Mouse (Mus musculus) CH12.LX (cell line): ENCODE measurements around the gene Sgcb. TPM values are rescaled to one million over a fixed set of nuclear protein-coding genes. Genes with fewer than 3 reads are reported as not detected.

Experiments used
- DNase-seq: peaks from one replicate; pipeline ENCODE4 v3.0.0-alpha.2; 2013; ENCODE audit errors: extremely low read depth
- H3K27ac ChIP-seq: 2 replicates; pipeline ENCODE4 v1.5.1; 2012; ENCODE audit warnings: low read depth, mild to moderate bottlenecking, control low read depth, moderate library complexity; ENCODE audit not compliant: insufficient read depth
- H3K27me3 ChIP-seq: replicated peaks from 2 replicates; pipeline ENCODE3; 2012; ENCODE audit warnings: inconsistent platforms
- H3K36me3 ChIP-seq, 2 experiments: replicated peaks in 1 of 2; 2 replicates each; pipeline versions ENCODE3 to v1.6.1; 2012; ENCODE audit warnings: inconsistent platforms in 1 of 2, low read length in 1 of 2, mild to moderate bottlenecking in 1 of 2, mixed read lengths in 1 of 2, moderate library complexity in 1 of 2; ENCODE audit not compliant: control insufficient read depth in 1 of 2, insufficient read depth in 1 of 2
- H3K4me1 ChIP-seq, 2 experiments: 2 replicates each; pipeline ENCODE4 v1.6.1; 2012; ENCODE audit warnings: inconsistent platforms in 1 of 2, moderate library complexity in 1 of 2; ENCODE audit not compliant: insufficient read depth in 2 of 2, control insufficient read depth in 1 of 2
- H3K4me2 ChIP-seq: 2 replicates; pipeline ENCODE4 v1.6.1; 2012; ENCODE audit warnings: low read depth, mild to moderate bottlenecking, control low read depth; ENCODE audit not compliant: poor library complexity, insufficient read depth, severe bottlenecking
- H3K4me3 ChIP-seq, 3 experiments: fragments of 150-350 bp in 1 of 3; sonication (generic) in 1 of 3; replicated peaks in 1 of 3; 2 replicates each; pipeline versions ENCODE3 to v1.5.1; 2011 to 2012; ENCODE audit warnings: low read depth in 2 of 3, low read length in 2 of 3, mild to moderate bottlenecking in 2 of 3, moderate library complexity in 2 of 3, control low read depth in 1 of 3, improper control_type of control experiment in 1 of 3, inconsistent platforms in 1 of 3, mixed read lengths in 1 of 3; ENCODE audit not compliant: poor library complexity in 1 of 3
- H3K79me2 ChIP-seq: replicated peaks from 2 replicates; pipeline ENCODE4 v1.6.1; 2012; ENCODE audit warnings: mild to moderate bottlenecking, moderate library complexity; ENCODE audit not compliant: control insufficient read depth, poor library complexity, insufficient read depth, severe bottlenecking; ENCODE audit errors: extremely low read depth
- H3K9ac ChIP-seq: 2 replicates; pipeline ENCODE4 v1.6.1; 2012; ENCODE audit warnings: low read depth, mild to moderate bottlenecking, control low read depth, moderate library complexity; ENCODE audit not compliant: insufficient read depth
- H3K9me3 ChIP-seq: replicated peaks from 2 replicates; pipeline ENCODE3; 2012; ENCODE audit warnings: low read length, inconsistent platforms, mixed read lengths
- BHLHE40 ChIP-seq: IDR thresholded peaks from 2 replicates; pipeline ENCODE4 v1.6.1; 2011; ENCODE audit warnings: mild to moderate bottlenecking, low read depth, low read length, improper control_type of control experiment
- CHD1 ChIP-seq: IDR thresholded peaks from 2 replicates; pipeline ENCODE4 v1.6.1; 2012; ENCODE audit warnings: low read depth, low read length, improper control_type of control experiment, inconsistent platforms
- CHD2 ChIP-seq: IDR thresholded peaks from 2 replicates; pipeline ENCODE4 v1.6.1; 2011; ENCODE audit warnings: low read length, improper control_type of control experiment
- CTCF ChIP-seq, 2 experiments: IDR thresholded peaks in 1 of 2; conservative IDR thresholded peaks in 1 of 2; 2 replicates each; pipeline ENCODE4 v1.5.1; 2011 to 2012; ENCODE audit warnings: low read depth in 2 of 2, low read length in 2 of 2, improper control_type of control experiment in 1 of 2, inconsistent platforms in 1 of 2, mild to moderate bottlenecking in 1 of 2, moderate library complexity in 1 of 2
- E2F4 ChIP-seq: IDR thresholded peaks from 2 replicates; pipeline ENCODE4 v1.6.1; 2011; ENCODE audit warnings: low read depth, low read length, improper control_type of control experiment; ENCODE audit not compliant: insufficient replicate concordance
- EP300 ChIP-seq: IDR thresholded peaks from 2 replicates; pipeline ENCODE4 v1.6.1; 2011; ENCODE audit warnings: low read length, improper control_type of control experiment
- ETS1 ChIP-seq: conservative IDR thresholded peaks from 2 replicates; pipeline ENCODE4 v1.6.1; 2012; ENCODE audit warnings: low read depth, mild to moderate bottlenecking, inconsistent platforms, low read length, improper control_type of control experiment, moderate library complexity
- JUN ChIP-seq: IDR thresholded peaks from 2 replicates; pipeline ENCODE4 v1.6.1; 2011; ENCODE audit warnings: low read depth, mild to moderate bottlenecking, low read length, improper control_type of control experiment, moderate library complexity; ENCODE audit not compliant: insufficient read depth
- JUND ChIP-seq: conservative IDR thresholded peaks from 2 replicates; pipeline ENCODE4 v1.6.1; 2011; ENCODE audit warnings: low read depth, low read length, improper control_type of control experiment
- KAT2A ChIP-seq: IDR thresholded peaks from 2 replicates; pipeline ENCODE4 v1.6.1; 2012; ENCODE audit warnings: low read length, improper control_type of control experiment, inconsistent platforms; ENCODE audit not compliant: insufficient replicate concordance
- MAFK ChIP-seq: IDR thresholded peaks from 2 replicates; pipeline ENCODE4 v1.6.1; 2011; ENCODE audit warnings: low read length, improper control_type of control experiment; ENCODE audit not compliant: insufficient replicate concordance
- MAZ ChIP-seq: IDR thresholded peaks from 2 replicates; pipeline ENCODE4 v1.6.1; 2012; ENCODE audit warnings: low read depth, mild to moderate bottlenecking, inconsistent platforms, low read length, improper control_type of control experiment, moderate library complexity
- MEF2A ChIP-seq: IDR thresholded peaks from 2 replicates; pipeline ENCODE4 v1.6.1; 2014; ENCODE audit warnings: low read depth, mild to moderate bottlenecking, inconsistent platforms, low read length, improper control_type of control experiment, borderline replicate concordance
- NRF1 ChIP-seq: IDR thresholded peaks from 2 replicates; pipeline ENCODE4 v1.6.1; 2014; ENCODE audit warnings: low read depth, mild to moderate bottlenecking, inconsistent platforms, low read length, improper control_type of control experiment, moderate library complexity
- PAX5 ChIP-seq: IDR thresholded peaks from 2 replicates; pipeline ENCODE4 v1.6.1; 2012; ENCODE audit warnings: low read length, inconsistent platforms, mixed read lengths
- POLR2A ChIP-seq: IDR thresholded peaks from 2 replicates; pipeline ENCODE4 v1.6.1; 2011; ENCODE audit warnings: low read depth, mild to moderate bottlenecking, improper control_type of control experiment, low read length
- RAD21 ChIP-seq: IDR thresholded peaks from 2 replicates; pipeline ENCODE4 v1.6.1; 2011; ENCODE audit warnings: low read depth, mild to moderate bottlenecking, low read length, improper control_type of control experiment, moderate library complexity
- SIN3A ChIP-seq: IDR thresholded peaks from 2 replicates; pipeline ENCODE4 v1.6.1; 2012; ENCODE audit warnings: low read length, improper control_type of control experiment, inconsistent platforms
- UBTF ChIP-seq: IDR thresholded peaks from 2 replicates; pipeline ENCODE4 v1.6.1; 2012; ENCODE audit warnings: low read depth, mild to moderate bottlenecking, inconsistent platforms, low read length, improper control_type of control experiment, moderate library complexity
- USF1 ChIP-seq: IDR thresholded peaks from 2 replicates; pipeline ENCODE4 v1.6.1; 2014; ENCODE audit warnings: low read depth, mild to moderate bottlenecking, inconsistent platforms, low read length, improper control_type of control experiment
- USF2 ChIP-seq: conservative IDR thresholded peaks from 2 replicates; pipeline ENCODE4 v1.6.1; 2011; ENCODE audit warnings: low read depth, low read length, improper control_type of control experiment
- ZKSCAN1 ChIP-seq: IDR thresholded peaks from 2 replicates; pipeline ENCODE4 v1.6.1; 2012; ENCODE audit warnings: low read depth, inconsistent platforms, low read length, improper control_type of control experiment, borderline replicate concordance
- dilution Hi-C: fragments of 300-500 bp; cut with MboI; formaldehyde crosslinking; loops from 2 replicates; pipeline ENCODE4 v1.14.3; 2020; ENCODE audit warnings: low sequenced_read_pairs; ENCODE audit not compliant: extremely low pct_unique_long_range_greater_than_20kb, extremely low pct_ligation_motif_present
- in situ Hi-C: fragments of 300-500 bp; cut with MboI; formaldehyde crosslinking; loops from 3 replicates; pipeline ENCODE4 v1.14.3; 2019; ENCODE audit warnings: low sequenced_read_pairs, low pct_ligation_motif_present, low pct_unique_long_range_greater_than_20kb, mixed read lengths
- polyA plus RNA-seq: library from polyadenylated mRNA; unstranded; fragments of >175 nt; gene quantifications from 2 replicates; pipeline ENCODE4 v1.2.1, GENCODE M21; 2012; ENCODE audit warnings: low read depth; ENCODE audit not compliant: insufficient read length
- total RNA-seq, 2 experiments: library from RNA; depleted of rRNA; stranded (reverse); fragments of 300-350 nt in 1 of 2; fragments of >200 nt in 1 of 2; gene quantifications; 2 replicates each; pipeline ENCODE4 v1.2.3; 2012 to 2014

Sgcb gene
- total and polyA plus RNA-seq, 3 experiments, result 2.6 to 8.5 (median 4.6) TPM

GRCm38 (mm10) chr5:73618969-73619368 lies 28.6 kb downstream of the Sgcb start:
- TF ChIP-seq EP300 (no peak), POLR2A (no peak), RAD21 (no peak), E2F4 (no peak), USF2 (no peak), MEF2A (no peak)
- Histone ChIP-seq H3K4me3 (no peak overlapping the region), H3K27me3 (no peaks in the 10 kb centered on the region), H3K9ac (no peak overlapping the region), H3K4me2 (no peak overlapping the region), H3K9me3 (no peaks in the 10 kb centered on the region), H3K4me1 (peaks cover 0 to 6% of the 10 kb centered on the region in 2 experiments; a peak in 2 of 4 replicates), H3K27ac (no peak overlapping the region), H3K79me2 (no peaks in the 10 kb centered on the region), H3K36me3 (no peaks in the 10 kb centered on the region)
- in situ Hi-C loops (no loop called here), dilution Hi-C loops (no loop called here)
- no peak for DNase-seq

- H3K4me1 ChIP-seq, result peaks cover 0 to 3% of the 10 kb centered on the region in 2 experiments; a peak in 1 of 4 replicates
- H3K79me2 ChIP-seq, result no peaks in the 10 kb centered on the region
- no peak overlapping the region for H3K27ac ChIP-seq
- in situ Hi-C loops (no loop called here), dilution Hi-C loops (no loop called here)
- DNase-seq, result no peak
- H3K4me3 ChIP-seq, result no peak overlapping the region
- H3K9me3 ChIP-seq, result no peaks in the 10 kb centered on the region
- H3K9ac ChIP-seq, result no peak overlapping the region
- no peaks in the 10 kb centered on the region for H3K36me3 ChIP-seq
- no peak overlapping the region for H3K4me2 ChIP-seq
- TF ChIP-seq MAZ, result no peak
- H3K27me3 ChIP-seq, result no peaks in the 10 kb centered on the region
Observed at GRCm38 (mm10) chr5:73615211-73615610, 32.4 kb downstream of the Sgcb start.

DNA sequence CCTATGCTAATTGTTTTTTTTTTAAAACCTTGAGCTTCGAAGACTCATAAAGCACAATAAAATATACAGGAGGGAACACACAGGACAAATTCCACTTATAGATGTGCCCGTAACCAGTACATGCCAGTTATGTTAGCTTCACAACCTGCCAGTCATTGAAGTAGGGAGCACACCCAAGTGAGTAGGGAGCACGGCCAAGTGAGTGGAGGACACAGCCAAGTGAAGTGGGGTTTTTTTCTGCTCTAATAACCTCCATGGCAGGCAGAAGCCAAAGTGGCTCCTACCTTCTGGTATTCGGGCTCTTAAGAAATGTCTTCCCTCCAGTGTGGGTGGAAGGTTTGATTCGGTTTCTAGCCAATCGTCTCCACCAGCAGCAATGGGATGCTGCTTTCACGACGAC lies 34.3 kb downstream of the Sgcb start:
- TF ChIP-seq PAX5, result no peak
- no peak for TF ChIP-seq MEF2A
- no peak for TF ChIP-seq KAT2A
- no peak for TF ChIP-seq BHLHE40
- no peak for TF ChIP-seq UBTF
- TF ChIP-seq CHD2, result no peak
- no peak for TF ChIP-seq RAD21
- no peak for TF ChIP-seq JUN
- no peak for TF ChIP-seq MAFK
- no peak for TF ChIP-seq CTCF (conservative IDR thresholded peaks at IDR 0.05 in 1 of 2, IDR thresholded peaks at IDR 0.05 in 1 of 2; ENCODE audit: low read depth in 2 of 2, low read length in 2 of 2)
- TF ChIP-seq JUND, result no peak
- no peak for TF ChIP-seq ZKSCAN1
- TF ChIP-seq ETS1, result no peak
- no peak for TF ChIP-seq EP300
- no peak for TF ChIP-seq CHD1
- no peak for TF ChIP-seq USF1
- no peak for TF ChIP-seq NRF1
- no peak for TF ChIP-seq SIN3A
- H3K4me3 ChIP-seq, result no peak overlapping the region
- peaks cover 3% of the 10 kb centered on the region for H3K9me3 ChIP-seq
- dilution Hi-C loops (no loop called here), in situ Hi-C loops (no loop called here)
- H3K79me2 ChIP-seq, result no peaks in the 10 kb centered on the region
- no peak for DNase-seq
- H3K4me1 ChIP-seq, result peaks cover 0 to 3% of the 10 kb centered on the region in 2 experiments; a peak in 1 of 4 replicates
- H3K27me3 ChIP-seq, result no peaks in the 10 kb centered on the region
- no peak overlapping the region for H3K4me2 ChIP-seq
- H3K9ac ChIP-seq, result no peak overlapping the region
- no peak overlapping the region for H3K27ac ChIP-seq
- no peaks in the 10 kb centered on the region for H3K36me3 ChIP-seq
